Mouse (Mus musculus) gastrocnemius, adult 2 months (tissue): ENCODE measurements around the gene Gm28041. TPM values are rescaled to one million over a fixed set of nuclear protein-coding genes. Genes with fewer than 3 reads are reported as not detected.

Experiments used
- DNase-seq: peaks from one replicate; pipeline ENCODE4 v3.0.0; 2022
- H3K27ac ChIP-seq: fragments of 200-600 bp; 2 replicates; pipeline ENCODE4 v1.8.1; 2022; ENCODE audit warnings: mild to moderate bottlenecking
- H3K4me3 ChIP-seq: fragments of 200-600 bp; 2 replicates; pipeline ENCODE4 v1.8.1; 2022; ENCODE audit warnings: mild to moderate bottlenecking, moderate library complexity
- CTCF ChIP-seq: fragments of 200-600 bp; IDR thresholded peaks from 2 replicates; pipeline ENCODE4 v1.8.1; 2022; ENCODE audit warnings: antibody characterized with exemption, mild to moderate bottlenecking, moderate library complexity
- intact Hi-C: fragments of 180-260 bp; cut with DNase I; formaldehyde crosslinking; loops from one replicate; pipeline ENCODE4 v1.15.1; 2025
- total RNA-seq, 2 experiments: library from RNA; stranded (reverse); gene quantifications; 2 replicates each; pipeline ENCODE4 v1.2.3; 2021

Gene Gm28041
- total RNA-seq, 2 experiments from 2014 or later, result not detected

- intact Hi-C loops, result no loop called here
- no peak for TF ChIP-seq CTCF
- Histone ChIP-seq H3K4me3 (no peak overlapping the region), H3K27ac (no peak overlapping the region)
- no peak for DNase-seq
These were observed 32.1 kb downstream of the Gm28041 start for GRCm38 (mm10) chr13:67343422-67343821.

- DNase-seq, result no peak
- Histone ChIP-seq H3K4me3 (peak overlapping the region; percentile 71), H3K27ac (peak overlapping the region; percentile 91)
- intact Hi-C loops, result loop anchor here (1.0 kb wide), 1 partner anchor 27 kb away; the partner anchor contains the start of genes Gm28044 and Zfp953
- TF ChIP-seq CTCF, result no peak
These were observed 42.7 kb downstream of the Gm28041 start for GRCm38 (mm10) chr13:67332877-67333276.

GRCm38 (mm10) chr13:67332019-67332724, 43.4 kb downstream of the Gm28041 start, which contains the start of gene Zfp595:
Gene Zfp595 (minus strand): TSS chr13:67332570.
- Histone ChIP-seq H3K4me3 (peak within 1 kb of the TSS; percentile 71), H3K27ac (peak within 1 kb of the TSS; percentile 91)
- peak; percentile 66 for TF ChIP-seq CTCF
- DNase-seq, result peak; percentile 81
- intact Hi-C loops, result no loop called here

GRCm38 (mm10) chr13:67306718-67307117, 68.8 kb downstream of the Gm28041 start:
- TF ChIP-seq CTCF, result no peak
- Histone ChIP-seq H3K4me3 (peak overlapping the region; percentile 95), H3K27ac (peak overlapping the region; percentile 94)
- intact Hi-C loops, result loop anchor here (5.0 to 10.0 kb wide), 2 partner anchors 39 to 112 kb away; partner anchors contain the start of gene Zfp455
- DNase-seq, result no peak

- peak; percentile 88 for DNase-seq
- Histone ChIP-seq H3K4me3 (peak within 1 kb of the TSS; percentile 95), H3K27ac (peak within 1 kb of the TSS; percentile 94)
- intact Hi-C loops, result loop anchor here (1.0 to 10.0 kb wide), 3 partner anchors 39 to 178 kb away; partner anchors contain the start of gene Zfp455
- TF ChIP-seq CTCF, result no peak; the same call in 1 of the 2 replicates
These were observed 69.5 kb downstream of the Gm28041 start, which contains the start of gene Zfp457 for GRCm38 (mm10) chr13:67305822-67306672. Gene Zfp457 (minus strand): TSS chr13:67306485.

Other genes with a start within 250 kb of the Gm28041 start
- gene Rsl1, start 202.6 kb downstream of the Gm28041 start, total RNA-seq, result 1 to 10 TPM; 1.5 to 2.0 TPM
- under 1 TPM; 0.50 to 0.61 TPM for gene Zfp455, start 181.2 kb downstream of the Gm28041 start, total RNA-seq
- 1 to 10 TPM; 1.3 to 1.5 TPM for gene Zfp458, start 97.3 kb downstream of the Gm28041 start, total RNA-seq
- 1 to 10 TPM; 4.0 to 4.4 TPM for gene Zfp457, start 69.2 kb downstream of the Gm28041 start, total RNA-seq
- 1 to 10 TPM; 1.5 to 1.6 TPM for gene Zfp595, start 43.2 kb downstream of the Gm28041 start, total RNA-seq
- gene Gm28044, start 15.2 kb downstream of the Gm28041 start, total RNA-seq, result 1 to 10 TPM; 1.2 to 1.6 TPM
- gene Zfp953, start 15.1 kb downstream of the Gm28041 start, total RNA-seq, result 1 to 10 TPM; 1.1 to 1.2 TPM
- gene Zfp456, start 77 bp upstream of the Gm28041 start, total RNA-seq, result under 1 TPM; 0.20 to 0.53 TPM
- gene Zfp429, start 24.1 kb upstream of the Gm28041 start, total RNA-seq, result 1 to 10 TPM; 1.0 to 1.7 TPM
- 1 to 10 TPM in 1 of 2 experiments, under 1 TPM in 1; 0.92 to 1.2 TPM for gene Zfp459, start 45.7 kb upstream of the Gm28041 start, total RNA-seq
- 1 to 10 TPM; 6.5 to 8.3 TPM for gene Zfp874a, start 75.9 kb upstream of the Gm28041 start, total RNA-seq
- gene Zfp874b, start 108.5 kb upstream of the Gm28041 start, total RNA-seq, result 10 to 100 TPM; 13.4 to 13.8 TPM
- 1 to 10 TPM; 4.2 to 4.8 TPM for gene Zfp58, start 124.8 kb upstream of the Gm28041 start, total RNA-seq
- under 1 TPM in 1 of 2 experiments, not detected in 1; 0.20 TPM for gene Gm26965, start 150.4 kb upstream of the Gm28041 start, total RNA-seq
- gene Zfp87, start 150.4 kb upstream of the Gm28041 start, total RNA-seq, result 1 to 10 TPM; 3.5 to 5.2 TPM
- 1 to 10 TPM; 2.3 TPM for gene Zfp748, start 178.1 kb upstream of the Gm28041 start, total RNA-seq
- gene Zfp729b, start 234.0 kb upstream of the Gm28041 start, total RNA-seq, result 1 to 10 TPM; 2.4 to 3.4 TPM